Mouse (Mus musculus): ENCODE data around the gene Mybph.

Mybph gene

DNA sequence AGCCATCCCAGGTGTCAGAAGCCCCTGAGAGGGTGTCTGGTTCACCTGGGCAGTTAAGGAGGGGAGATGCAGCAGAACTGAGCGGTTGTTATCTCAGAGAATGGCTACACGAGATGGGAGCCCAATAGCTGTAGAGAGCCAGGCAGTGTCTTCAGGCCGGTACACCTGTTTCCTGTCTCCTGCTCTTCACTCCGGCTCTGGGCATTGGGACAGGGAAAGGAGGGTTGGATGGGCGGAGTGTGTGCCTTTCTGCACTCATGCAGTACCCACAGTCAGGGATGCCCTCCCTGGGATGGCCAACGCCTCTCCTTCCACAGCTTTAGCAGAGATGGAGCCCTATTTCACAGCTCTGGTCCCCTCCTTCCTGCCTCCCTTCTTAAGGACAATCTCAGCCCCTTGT is 17.8 kb downstream of the Mybph start:
- no peak for DNase-seq (ENCODE audit: low read depth, low spot score)

DNA sequence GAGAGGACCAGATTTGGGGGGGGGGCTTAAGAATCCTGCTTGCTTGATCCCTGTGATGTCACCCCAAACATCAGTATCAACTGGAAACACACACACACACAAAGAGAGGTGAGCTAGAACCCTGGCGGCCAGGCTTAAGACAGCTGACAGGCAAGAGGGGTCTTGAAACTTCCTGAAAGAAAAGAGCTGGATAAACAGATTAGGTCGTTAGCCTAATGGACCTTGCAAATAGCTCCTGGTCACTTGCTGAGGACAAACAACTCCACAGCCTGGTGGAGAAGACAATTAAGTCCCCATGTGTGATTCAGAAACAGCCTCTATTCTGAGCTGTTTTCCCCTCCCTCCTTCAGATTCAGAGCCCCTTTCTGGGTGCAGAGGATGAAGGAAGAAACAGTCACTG is 18.4 kb downstream of the Mybph start:
- DNase-seq (ENCODE audit: low read depth, low spot score) = no peak

DNA sequence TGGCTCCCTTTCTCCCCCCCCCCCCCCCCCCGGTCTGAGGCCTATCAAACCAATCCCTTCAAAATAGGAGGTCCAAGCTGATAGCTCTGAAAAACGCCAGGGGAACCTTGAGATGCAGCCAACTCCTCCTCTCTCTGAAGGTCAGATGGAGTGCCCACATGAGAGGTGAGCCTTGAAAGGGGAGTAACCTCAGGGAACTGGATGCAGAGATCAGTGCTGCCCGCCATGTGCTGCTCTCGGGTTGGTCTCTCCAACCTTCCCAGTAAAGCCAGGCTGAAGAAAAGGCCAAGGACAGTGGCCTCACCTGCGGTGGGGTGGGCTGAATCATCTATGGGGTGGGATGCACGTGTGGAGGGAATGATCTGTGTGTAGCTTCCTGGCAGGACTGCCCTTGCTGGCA is 19.1 kb downstream of the Mybph start:
- no peak for DNase-seq (ENCODE audit: low read depth, low spot score)

GRCm38 (mm10) chr1:134213405-134213804 is 20.2 kb downstream of the Mybph start:
- DNase-seq (ENCODE audit: low read depth, low spot score) = no peak

DNA sequence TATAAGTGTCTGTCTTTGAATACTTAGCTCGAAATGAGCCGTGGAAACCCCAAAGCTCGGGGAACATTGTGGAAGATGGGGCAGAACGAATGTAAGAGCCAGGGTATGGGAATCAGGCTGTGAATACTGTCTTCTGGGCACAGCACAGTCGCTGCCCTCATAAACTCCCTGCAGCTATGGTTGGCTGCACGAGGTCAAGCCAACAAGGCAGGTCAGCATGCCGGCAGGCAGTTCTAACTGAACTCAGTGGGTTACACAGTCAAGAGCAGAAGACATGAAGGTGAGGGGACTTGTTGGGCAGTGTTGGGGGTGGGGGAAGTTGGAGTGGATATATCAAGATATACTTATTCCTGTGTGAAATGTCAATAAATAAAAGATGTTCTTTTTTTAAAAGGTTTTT is 21.8 kb downstream of the Mybph start:
- no peak for DNase-seq (ENCODE audit: low read depth, low spot score)

GRCm38 (mm10) chr1:134215751-134216628 is 22.7 kb downstream of the Mybph start:
- DNase-seq (ENCODE audit: low read depth, low spot score) = no peak

DNA sequence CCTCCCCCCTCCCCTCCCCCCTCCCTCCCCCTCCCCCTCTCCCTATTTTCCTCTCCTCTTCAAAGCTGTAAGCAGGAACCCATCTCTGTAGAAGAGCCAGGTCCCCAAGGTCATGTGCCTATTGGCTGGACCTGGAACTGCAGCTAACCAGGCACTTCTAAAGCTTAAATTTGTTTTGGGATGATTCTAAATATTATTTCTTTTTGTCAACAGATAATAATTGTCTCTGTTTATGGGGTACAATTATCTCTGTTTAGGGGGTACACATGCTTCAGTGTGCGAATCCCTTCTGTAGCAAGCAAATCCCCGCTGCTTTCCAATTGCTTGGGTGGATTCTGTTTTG is 23.4 kb downstream of the Mybph start:
- DNase-seq (ENCODE audit: low read depth, low spot score) = peak; percentile 61

DNA sequence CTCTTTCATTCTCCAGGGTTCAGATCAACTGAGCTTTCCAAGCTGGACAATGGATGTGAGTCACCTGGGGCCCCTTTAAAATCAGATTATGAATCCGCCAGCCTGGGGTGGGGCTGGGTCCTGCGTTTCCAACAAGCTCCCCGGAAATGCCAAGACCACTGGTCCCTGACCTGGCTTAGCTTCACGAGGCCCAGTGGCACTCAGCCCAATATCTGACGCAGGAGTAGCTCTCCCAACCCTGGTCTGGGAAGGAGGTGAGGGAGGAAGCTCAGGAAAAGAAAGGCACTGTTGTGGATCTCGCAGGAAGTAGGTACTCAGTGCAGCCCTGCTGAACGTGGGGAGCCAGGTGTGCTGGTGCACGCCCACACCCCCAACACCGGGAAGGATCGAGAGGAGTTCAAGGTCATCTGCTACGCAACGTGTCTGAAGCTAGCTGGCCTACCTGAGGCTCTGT is 23.8 kb downstream of the Mybph start:
- DNase-seq (ENCODE audit: low read depth, low spot score) = peak; percentile 59

DNA sequence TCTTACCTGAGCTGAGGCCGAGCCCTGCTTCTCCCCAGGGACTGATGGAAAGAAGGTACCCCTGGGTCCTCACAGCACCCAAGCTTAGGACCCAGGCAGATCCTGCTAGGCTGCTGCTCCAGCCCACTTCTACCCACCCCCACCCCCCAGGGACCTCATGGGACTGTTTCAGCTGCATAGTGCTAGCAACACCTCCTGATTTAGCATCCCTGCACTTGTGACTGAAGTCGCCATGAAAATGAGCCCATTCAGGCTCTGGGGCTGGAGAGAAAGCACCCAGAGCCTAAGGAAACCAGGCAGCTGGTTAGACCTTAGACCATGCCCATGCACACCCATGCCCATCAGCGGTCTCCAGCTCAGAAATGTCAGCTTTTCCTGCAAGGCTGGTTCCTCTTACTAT is 24.7 kb downstream of the Mybph start:
- no peak for DNase-seq (ENCODE audit: low read depth, low spot score)

- DNase-seq (ENCODE audit: low read depth, low spot score) = no peak
These were observed 26.4 kb downstream of the Mybph start for GRCm38 (mm10) chr1:134219608-134220007.

GRCm38 (mm10) chr1:134221172-134221571 is 27.9 kb downstream of the Mybph start:
- no peak for DNase-seq (ENCODE audit: low read depth, low spot score)

- no peak for DNase-seq (ENCODE audit: low read depth, low spot score)
These were observed 29.1 kb downstream of the Mybph start for GRCm38 (mm10) chr1:134222122-134223055.

GRCm38 (mm10) chr1:134224649-134225227 is 31.5 kb downstream of the Mybph start:
- no peak for DNase-seq (ENCODE audit: low read depth, low spot score)

DNA sequence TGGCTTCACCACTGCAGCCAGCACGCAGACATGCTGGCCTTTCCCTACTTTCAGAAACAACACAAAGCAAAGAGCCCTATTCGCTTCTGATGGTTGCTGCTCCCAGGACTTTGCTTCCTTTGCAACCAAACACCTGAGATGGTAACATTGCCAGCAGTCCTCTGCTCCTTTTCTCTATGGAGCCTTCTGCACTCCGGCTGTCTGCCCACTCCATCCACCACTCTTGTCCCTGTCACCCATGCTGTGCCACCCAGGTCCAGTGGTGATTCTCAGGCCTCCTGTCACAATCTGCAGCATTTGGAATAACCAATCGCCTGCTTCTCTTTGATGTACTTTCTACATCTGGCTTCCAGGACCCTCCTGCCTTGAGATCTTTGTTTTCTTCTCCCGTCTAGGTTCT is 32.1 kb downstream of the Mybph start:
- no peak for DNase-seq (ENCODE audit: low read depth, low spot score)

GRCm38 (mm10) chr1:134226739-134227138 is 33.5 kb downstream of the Mybph start:
- DNase-seq (ENCODE audit: low read depth, low spot score) = no peak

DNA sequence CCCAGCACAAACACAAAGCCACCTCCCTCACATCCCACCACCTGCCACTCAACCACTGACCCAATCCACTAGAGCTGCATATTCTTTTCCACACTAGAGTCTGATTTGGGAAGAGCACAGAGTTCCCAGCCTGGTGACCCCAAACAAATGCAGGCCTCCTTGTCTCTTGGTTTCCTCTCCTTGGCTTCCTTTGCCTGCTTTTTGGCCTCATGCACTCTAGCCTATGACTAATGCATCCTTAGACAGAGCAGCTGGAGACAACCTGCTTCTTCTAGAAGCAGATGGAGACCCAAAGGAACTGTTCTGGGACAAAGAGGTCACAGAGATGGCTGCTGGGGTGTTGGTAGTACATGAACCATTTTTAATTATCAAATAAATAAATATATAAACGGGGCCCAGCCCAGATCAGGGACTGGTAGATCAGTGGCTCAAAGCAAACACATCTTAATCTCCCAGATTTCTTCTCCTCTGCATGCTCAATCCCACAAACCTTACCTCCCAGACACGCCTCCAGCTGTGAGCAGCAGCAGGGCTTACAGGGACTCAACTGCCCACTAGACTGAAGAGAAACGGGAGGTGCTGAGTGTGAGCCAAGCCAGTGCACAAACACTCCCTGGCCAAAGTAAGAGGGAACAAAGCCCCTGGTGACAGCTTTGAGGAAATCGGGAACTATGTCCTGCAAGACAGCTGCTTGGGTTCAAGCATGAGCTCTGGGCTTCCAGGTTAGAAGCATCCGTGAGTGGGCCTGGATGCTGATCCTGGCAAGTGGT is 36.7 kb downstream of the Mybph start:
- DNase-seq (ENCODE audit: low read depth, low spot score) = no peak

- no peak for DNase-seq (ENCODE audit: low read depth, low spot score)
These were observed 37.5 kb downstream of the Mybph start for GRCm38 (mm10) chr1:134230638-134231228.

- DNase-seq (ENCODE audit: low read depth, low spot score) = no peak
These were observed 38.0 kb downstream of the Mybph start for GRCm38 (mm10) chr1:134231270-134231669.

GRCm38 (mm10) chr1:134231681-134232080 is 38.4 kb downstream of the Mybph start:
- DNase-seq (ENCODE audit: low read depth, low spot score) = no peak

DNA sequence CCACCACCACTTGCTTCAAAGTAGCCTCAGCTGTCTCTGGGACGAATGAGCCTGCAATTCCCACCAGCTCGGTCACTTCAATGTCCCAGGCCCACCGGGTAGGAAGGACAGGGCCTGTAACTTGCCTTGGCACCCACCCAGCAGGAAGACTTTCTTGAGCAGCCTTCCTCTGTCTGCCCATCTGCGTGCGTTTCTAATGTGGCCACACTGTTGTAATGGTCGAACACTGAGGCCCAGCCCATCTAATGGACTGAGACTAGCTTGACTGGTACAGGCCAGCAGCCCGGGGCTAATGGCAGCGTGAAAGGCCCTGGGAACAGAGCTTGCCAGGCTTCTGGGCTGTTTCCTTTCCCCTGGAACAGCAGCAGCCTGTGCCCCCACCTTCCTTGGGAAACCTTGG is 39.1 kb downstream of the Mybph start:
- DNase-seq (ENCODE audit: low read depth, low spot score) = no peak
